ENCODE assay signal across 8 mouse cellular contexts in genomic region chr9:81632191-81632735, GRCm38 (mm10). TPM values are rescaled to one million over a fixed set of nuclear protein-coding genes. Genes with fewer than 3 reads are reported as not detected.
DNase-seq lines count a peak whose midpoint lies in the region; ATAC-seq and TF ChIP-seq lines count a peak whose summit lies in the region.

No protein-coding gene starts in this region.

- 0 out of 2 replicates have a peak, but pooled peaks have one; percentile 4 for ATAC-seq in heart, postnatal 0 days (ENCODE audit: insufficient read depth, low read depth)
- ATAC-seq in lung, embryonic 15.5 days (ENCODE audit: borderline replicate concordance, extremely low read depth, low FRiP score, low TSS enrichment): no peak
- no peak for ATAC-seq in cerebellum, adult (ENCODE audit: insufficient number of reproducible peaks, low FRiP score, low TSS enrichment)

- peaks cover 60% of the 10 kb centered on the region for H3K27me3 ChIP-seq in heart, postnatal 0 days (ENCODE audit: control insufficient read depth, insufficient read depth, low read length)
- H3K27me3 ChIP-seq in lung, embryonic 15.5 days: peaks cover 41% of the 10 kb centered on the region

- under 1% methylated on average over 31 of the region's 31 CpGs for WGBS in heart, postnatal 0 days
- 0% methylated on average over 31 of the region's 31 CpGs for WGBS in lung, embryonic 15.5 days

- H3K36me3 ChIP-seq in heart, postnatal 0 days (replicated peaks; ENCODE audit: control insufficient read depth, insufficient read depth, low read length): no peaks in the 10 kb centered on the region
- no peaks in the 10 kb centered on the region for H3K36me3 ChIP-seq in lung, embryonic 15.5 days

- no peaks in the 10 kb centered on the region for H3K4me1 ChIP-seq in heart, postnatal 0 days (ENCODE audit: control insufficient read depth, insufficient read depth)
- peaks cover 21% of the 10 kb centered on the region for H3K4me1 ChIP-seq in lung, embryonic 15.5 days

- no peak overlapping the region for H3K9ac ChIP-seq in heart, postnatal 0 days (replicated peaks; ENCODE audit: low read depth, low read length)
- peak overlapping the region; percentile 37; the same call in 1 of the 2 replicates for H3K9ac ChIP-seq in lung, embryonic 15.5 days

- H3K9me3 ChIP-seq in heart, postnatal 0 days (replicated peaks; ENCODE audit: control insufficient read depth, low read length): no peaks in the 10 kb centered on the region
- no peaks in the 10 kb centered on the region for H3K9me3 ChIP-seq in lung, embryonic 15.5 days

- H3K27ac ChIP-seq in heart, postnatal 0 days (ENCODE audit: low read depth): no peak overlapping the region
- no peak overlapping the region for H3K27ac ChIP-seq in lung, embryonic 15.5 days

- H3K4me3 ChIP-seq in heart, postnatal 0 days (ENCODE audit: low read depth, low read length): peak overlapping the region; percentile 51
- H3K4me3 ChIP-seq in lung, embryonic 15.5 days: peak overlapping the region; percentile 59

- peak; percentile 14 for DNase-seq in adrenal gland, adult 8-10 months
- DNase-seq in adrenal gland, adult 2 months: no peak
- peak; percentile 23 for DNase-seq in ovary, postnatal 36 days (ENCODE audit: low spot score)
- no peak for DNase-seq in ovary, adult 18-20 months (ENCODE audit: low spot score)
- no peak for DNase-seq in heart, postnatal 0 days (ENCODE audit: low spot score)
- DNase-seq in right cerebral cortex, postnatal 4 days: peak; percentile 42

- TF ChIP-seq CTCF in heart, postnatal 0 days (IDR thresholded peaks at IDR 0.05; ENCODE audit: low read depth): no peak

- H3K4me2 ChIP-seq in heart, postnatal 0 days (ENCODE audit: low read depth, low read length): peak overlapping the region; percentile 91
- peak overlapping the region; percentile 100 for H3K4me2 ChIP-seq in lung, embryonic 15.5 days

- TF ChIP-seq EP300 in heart, postnatal 0 days (IDR thresholded peaks at IDR 0.05; ENCODE audit: low read depth): no peak

RNA-seq across cellular contexts. Expression of gene Htr1b, which starts 1.4 kb away (rescaled TPM):
- 10 to 100 TPM in 2 of 4 experiments, 1 to 10 TPM in 2; 7.4 to 14.6 (median 10.7) TPM for total RNA-seq in adrenal gland, adult 8-10 months (2022)
- total RNA-seq in adrenal gland, adult 2 months (2021): 10 to 100 TPM in 1 of 2 experiments, 1 to 10 TPM in 1; 7.1 to 13.1 TPM
- 0.99 and 2.2 TPM in 2 replicates for polyA plus RNA-seq in adrenal gland, adult 2 months (2012; rRNA removed)
- total RNA-seq in heart, postnatal 0 days (2014; rRNA removed; ENCODE audit: low replicate concordance): 0.38 and 0.46 TPM in 2 replicates
- polyA plus RNA-seq in heart, postnatal 0 days (2015; fragmentation: Nextera tagmentation; extraction: Ambion mirVana): 0.07 and 0.08 TPM in 2 replicates
- 0.21 and 0.32 TPM in 2 replicates for polyA plus RNA-seq in lung, embryonic 15.5 days (2015; fragmentation: Nextera tagmentation; extraction: Ambion mirVana)

Comparison
In these comparisons a context has a peak if more than half of its experiments do, and no peak if none do; other contexts are left out.
1. DNase-seq: peak in adrenal gland, adult 8-10 months (single experiment), ovary, postnatal 36 days (single experiment) and right cerebral cortex, postnatal 4 days (single experiment); none in adrenal gland, adult 2 months (single experiment), ovary, adult 18-20 months (single experiment) and heart, postnatal 0 days (single experiment).